Mouse (Mus musculus): ENCODE data around the gene Usp6nl. TPM values are rescaled to one million over a fixed set of nuclear protein-coding genes. Genes with fewer than 3 reads are reported as not detected.

The Usp6nl gene
- total and polyA plus RNA-seq, 3 experiments: 2.0 to 6.6 (median 6.5) TPM

- no peak overlapping the region for H3K9ac ChIP-seq (ENCODE audit: low read depth, low read length)
- no peaks in the 10 kb centered on the region; the same call in 1 of the 2 replicates for H3K79me2 ChIP-seq (replicated peaks; ENCODE audit: control insufficient read depth, insufficient read depth, low read length)
- intact Hi-C loops (cut with DNase I): no loop called here
- no peak overlapping the region for H3K27ac ChIP-seq
- no peak for TF ChIP-seq POLR2A (IDR thresholded peaks at IDR 0.05; ENCODE audit: insufficient read depth, low read depth, low read length)
- no peak for TF ChIP-seq CTCF (IDR thresholded peaks at IDR 0.05)
- no peak for TF ChIP-seq EP300 (IDR thresholded peaks at IDR 0.05; ENCODE audit: insufficient read depth, low read depth, low read length)
- H3K27me3 ChIP-seq (ENCODE audit: control insufficient read depth, insufficient read depth, low read length): no peaks in the 10 kb centered on the region
- no peaks in the 10 kb centered on the region; the same call in 1 of the 2 replicates for H3K4me1 ChIP-seq (ENCODE audit: control insufficient read depth, insufficient read depth, low read length)
- no peaks in the 10 kb centered on the region for H3K36me3 ChIP-seq (ENCODE audit: control insufficient read depth, insufficient read depth, low read length)
- no peak overlapping the region for H3K4me3 ChIP-seq
- 74% methylated on average over 6 of the region's 6 CpGs for WGBS
- no peak for DNase-seq
Observed at GRCm38 (mm10) chr2:6366973-6367372, 44.5 kb downstream of the Usp6nl start.

GRCm38 (mm10) chr2:6367497-6367896 is 45.0 kb downstream of the Usp6nl start:
- no peaks in the 10 kb centered on the region; the same call in 1 of the 2 replicates for H3K79me2 ChIP-seq (replicated peaks; ENCODE audit: control insufficient read depth, insufficient read depth, low read length)
- H3K27me3 ChIP-seq (ENCODE audit: control insufficient read depth, insufficient read depth, low read length): no peaks in the 10 kb centered on the region
- H3K9ac ChIP-seq (ENCODE audit: low read depth, low read length): no peak overlapping the region
- no peaks in the 10 kb centered on the region; the same call in 1 of the 2 replicates for H3K4me1 ChIP-seq (ENCODE audit: control insufficient read depth, insufficient read depth, low read length)
- no peak for DNase-seq
- 87% methylated on average over 6 of the region's 6 CpGs for WGBS
- intact Hi-C loops (cut with DNase I): no loop called here
- no peak for TF ChIP-seq POLR2A (IDR thresholded peaks at IDR 0.05; ENCODE audit: insufficient read depth, low read depth, low read length)
- no peak for TF ChIP-seq EP300 (IDR thresholded peaks at IDR 0.05; ENCODE audit: insufficient read depth, low read depth, low read length)
- TF ChIP-seq CTCF (IDR thresholded peaks at IDR 0.05): no peak
- no peaks in the 10 kb centered on the region for H3K36me3 ChIP-seq (ENCODE audit: control insufficient read depth, insufficient read depth, low read length)
- no peak overlapping the region for H3K4me3 ChIP-seq
- no peak overlapping the region for H3K27ac ChIP-seq

- Histone ChIP-seq H3K79me2 (replicated peaks; ENCODE audit: control insufficient read depth, insufficient read depth, low read length) (no peaks in the 10 kb centered on the region), H3K27me3 (ENCODE audit: control insufficient read depth, insufficient read depth, low read length) (no peaks in the 10 kb centered on the region), H3K9ac (ENCODE audit: low read depth, low read length) (no peak overlapping the region), H3K36me3 (ENCODE audit: control insufficient read depth, insufficient read depth, low read length) (no peaks in the 10 kb centered on the region), H3K4me1 (ENCODE audit: control insufficient read depth, insufficient read depth, low read length) (peaks cover 8% of the 10 kb centered on the region), H3K27ac (no peak overlapping the region), H3K4me3 (no peak overlapping the region)
- DNase-seq: no peak
- intact Hi-C loops (cut with DNase I): no loop called here
- 92% methylated on average over 14 of the region's 14 CpGs for WGBS
- TF ChIP-seq EP300 (IDR thresholded peaks at IDR 0.05; ENCODE audit: insufficient read depth, low read depth, low read length): no peak
- no peak for TF ChIP-seq CTCF (IDR thresholded peaks at IDR 0.05)
- no peak for TF ChIP-seq POLR2A (IDR thresholded peaks at IDR 0.05; ENCODE audit: insufficient read depth, low read depth, low read length)
Observed at GRCm38 (mm10) chr2:6374216-6374615, 51.7 kb downstream of the Usp6nl start.

- Histone ChIP-seq H3K4me1 (ENCODE audit: control insufficient read depth, insufficient read depth, low read length) (peaks cover 9% of the 10 kb centered on the region), H3K4me3 (no peak overlapping the region), H3K9ac (ENCODE audit: low read depth, low read length) (no peak overlapping the region), H3K79me2 (replicated peaks; ENCODE audit: control insufficient read depth, insufficient read depth, low read length) (no peaks in the 10 kb centered on the region), H3K36me3 (ENCODE audit: control insufficient read depth, insufficient read depth, low read length) (no peaks in the 10 kb centered on the region), H3K27ac (no peak overlapping the region), H3K27me3 (ENCODE audit: control insufficient read depth, insufficient read depth, low read length) (no peaks in the 10 kb centered on the region)
- 93% methylated on average over 8 of the region's 8 CpGs for WGBS
- intact Hi-C loops (cut with DNase I): no loop called here
- no peak for TF ChIP-seq POLR2A (IDR thresholded peaks at IDR 0.05; ENCODE audit: insufficient read depth, low read depth, low read length)
- DNase-seq: no peak
Observed at GRCm38 (mm10) chr2:6376071-6376470, 53.6 kb downstream of the Usp6nl start.

GRCm38 (mm10) chr2:6376941-6377340 is 54.5 kb downstream of the Usp6nl start:
- WGBS: 78% methylated on average over 4 of the region's 4 CpGs
- no peaks in the 10 kb centered on the region for H3K79me2 ChIP-seq (replicated peaks; ENCODE audit: control insufficient read depth, insufficient read depth, low read length)
- intact Hi-C loops (cut with DNase I): no loop called here
- H3K36me3 ChIP-seq (ENCODE audit: control insufficient read depth, insufficient read depth, low read length): no peaks in the 10 kb centered on the region
- TF ChIP-seq POLR2A (IDR thresholded peaks at IDR 0.05; ENCODE audit: insufficient read depth, low read depth, low read length) (no peak), EP300 (IDR thresholded peaks at IDR 0.05; ENCODE audit: insufficient read depth, low read depth, low read length) (no peak), CTCF (IDR thresholded peaks at IDR 0.05) (no peak)
- H3K4me1 ChIP-seq (ENCODE audit: control insufficient read depth, insufficient read depth, low read length): peaks cover 9% of the 10 kb centered on the region
- no peak overlapping the region for H3K9ac ChIP-seq (ENCODE audit: low read depth, low read length)
- no peak overlapping the region for H3K27ac ChIP-seq
- no peak overlapping the region for H3K4me3 ChIP-seq
- H3K27me3 ChIP-seq (ENCODE audit: control insufficient read depth, insufficient read depth, low read length): no peaks in the 10 kb centered on the region
- no peak for DNase-seq

GRCm38 (mm10) chr2:6378590-6379205 is 56.2 kb downstream of the Usp6nl start:
- Histone ChIP-seq H3K27ac (no peak overlapping the region), H3K9ac (ENCODE audit: low read depth, low read length) (no peak overlapping the region), H3K27me3 (ENCODE audit: control insufficient read depth, insufficient read depth, low read length) (no peaks in the 10 kb centered on the region), H3K4me1 (ENCODE audit: control insufficient read depth, insufficient read depth, low read length) (peaks cover 12% of the 10 kb centered on the region), H3K4me3 (no peak overlapping the region), H3K79me2 (replicated peaks; ENCODE audit: control insufficient read depth, insufficient read depth, low read length) (no peaks in the 10 kb centered on the region), H3K36me3 (ENCODE audit: control insufficient read depth, insufficient read depth, low read length) (no peaks in the 10 kb centered on the region; the same call in 1 of the 2 replicates)
- 50% methylated on average over 8 of the region's 8 CpGs for WGBS
- DNase-seq: no peak
- TF ChIP-seq EP300 (IDR thresholded peaks at IDR 0.05; ENCODE audit: insufficient read depth, low read depth, low read length) (no peak), CTCF (IDR thresholded peaks at IDR 0.05) (no peak), POLR2A (IDR thresholded peaks at IDR 0.05; ENCODE audit: insufficient read depth, low read depth, low read length) (no peak)
- intact Hi-C loops (cut with DNase I): no loop called here

Data from heart, adult 2 months (tissue).